Mouse (Mus musculus) bone marrow macrophage, adult 2 months (primary cell): ENCODE results near the gene Rps8. TPM values are rescaled to one million over a fixed set of nuclear protein-coding genes. Genes with fewer than 3 reads are reported as not detected.

Source experiments
- H3K27ac ChIP-seq: 2 replicates; pipeline ENCODE4 v1.5.1; 2012; ENCODE audit warnings: low read depth, low read length; ENCODE audit not compliant: insufficient read depth
- H3K4me1 ChIP-seq: 2 replicates; pipeline ENCODE4 v1.6.1; 2012; ENCODE audit warnings: low read length; ENCODE audit not compliant: control insufficient read depth, insufficient read depth
- H3K4me3 ChIP-seq: 2 replicates; pipeline ENCODE4 v1.5.1; 2012; ENCODE audit warnings: mild to moderate bottlenecking, low read length, moderate library complexity; ENCODE audit not compliant: insufficient read depth
- CTCF ChIP-seq: IDR thresholded peaks from 2 replicates; pipeline ENCODE4 v1.5.1; 2012; ENCODE audit warnings: low read depth, mild to moderate bottlenecking, low read length, moderate library complexity
- POLR2A ChIP-seq: IDR thresholded peaks from 2 replicates; pipeline ENCODE4 v1.6.1; 2012; ENCODE audit warnings: mild to moderate bottlenecking, low read depth, low read length, borderline replicate concordance
- polyA plus RNA-seq: library from polyadenylated mRNA; stranded (reverse); fragments of >200 nt; gene quantifications from 2 replicates; pipeline ENCODE4 v1.2.4, GENCODE M21; 2012; ENCODE audit not compliant: missing spikeins, insufficient read depth, insufficient read length

The Rps8 gene
- polyA plus RNA-seq, 1 experiment = 1,158 TPM

GRCm38 (mm10) chr4:117126675-117127290 lies 29.3 kb downstream of the Rps8 start, which contains the start of gene Tctex1d4:
Gene Tctex1d4 (plus strand): TSS chr4:117126794.
- peaks cover 40% of the 10 kb centered on the region for H3K4me1 ChIP-seq
- H3K4me3 ChIP-seq = peak within 1 kb of the TSS; percentile 23
- TF ChIP-seq POLR2A = peak; percentile 32; the same call in 1 of the 2 replicates
- TF ChIP-seq CTCF = no peak
- peak within 1 kb of the TSS; percentile 93 for H3K27ac ChIP-seq

- Histone ChIP-seq H3K27ac (peak overlapping the region; percentile 93), H3K4me1 (peaks cover 44% of the 10 kb centered on the region), H3K4me3 (peak overlapping the region; percentile 23)
- no peak for TF ChIP-seq POLR2A
- TF ChIP-seq CTCF = no peak
Measured at GRCm38 (mm10) chr4:117125910-117126674, 30.0 kb downstream of the Rps8 start.

DNA sequence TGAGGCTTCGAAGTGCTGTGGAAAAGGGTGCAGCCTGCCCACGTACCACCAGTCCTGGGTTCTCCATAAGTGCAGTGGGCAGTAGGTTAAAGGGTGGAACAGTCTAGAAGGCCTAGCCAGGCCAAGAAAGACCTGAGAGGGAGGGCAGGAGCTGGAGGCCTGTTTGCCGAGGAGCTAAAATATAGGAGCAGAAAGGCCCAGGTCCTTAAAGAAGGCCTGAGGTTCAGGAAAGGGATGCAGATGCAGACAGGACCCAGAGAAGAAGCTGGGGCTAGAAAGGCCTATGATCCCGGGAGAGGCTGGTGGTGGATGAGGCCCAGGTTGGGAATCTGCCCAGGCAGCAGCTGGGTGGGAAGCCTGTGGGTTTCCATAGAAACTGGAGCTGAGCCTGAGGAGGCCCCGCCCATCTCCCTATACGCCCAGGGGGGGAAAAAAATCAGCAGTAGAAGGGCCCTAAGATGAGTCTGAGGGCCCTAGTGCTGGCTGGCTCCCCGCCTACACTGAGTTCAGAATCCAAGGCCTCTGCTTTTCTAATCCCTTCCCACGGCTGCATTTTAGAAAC lies 30.6 kb downstream of the Rps8 start, which contains the start of gene Btbd19:
TSS of gene Btbd19 (minus strand) at position 378 of the 562 bp plus-strand sequence.
- Histone ChIP-seq H3K4me1 (peaks cover 44% of the 10 kb centered on the region), H3K4me3 (peak within 1 kb of the TSS; percentile 54), H3K27ac (peak within 1 kb of the TSS; percentile 93)
- no peak for TF ChIP-seq CTCF
- TF ChIP-seq POLR2A = no peak

DNA sequence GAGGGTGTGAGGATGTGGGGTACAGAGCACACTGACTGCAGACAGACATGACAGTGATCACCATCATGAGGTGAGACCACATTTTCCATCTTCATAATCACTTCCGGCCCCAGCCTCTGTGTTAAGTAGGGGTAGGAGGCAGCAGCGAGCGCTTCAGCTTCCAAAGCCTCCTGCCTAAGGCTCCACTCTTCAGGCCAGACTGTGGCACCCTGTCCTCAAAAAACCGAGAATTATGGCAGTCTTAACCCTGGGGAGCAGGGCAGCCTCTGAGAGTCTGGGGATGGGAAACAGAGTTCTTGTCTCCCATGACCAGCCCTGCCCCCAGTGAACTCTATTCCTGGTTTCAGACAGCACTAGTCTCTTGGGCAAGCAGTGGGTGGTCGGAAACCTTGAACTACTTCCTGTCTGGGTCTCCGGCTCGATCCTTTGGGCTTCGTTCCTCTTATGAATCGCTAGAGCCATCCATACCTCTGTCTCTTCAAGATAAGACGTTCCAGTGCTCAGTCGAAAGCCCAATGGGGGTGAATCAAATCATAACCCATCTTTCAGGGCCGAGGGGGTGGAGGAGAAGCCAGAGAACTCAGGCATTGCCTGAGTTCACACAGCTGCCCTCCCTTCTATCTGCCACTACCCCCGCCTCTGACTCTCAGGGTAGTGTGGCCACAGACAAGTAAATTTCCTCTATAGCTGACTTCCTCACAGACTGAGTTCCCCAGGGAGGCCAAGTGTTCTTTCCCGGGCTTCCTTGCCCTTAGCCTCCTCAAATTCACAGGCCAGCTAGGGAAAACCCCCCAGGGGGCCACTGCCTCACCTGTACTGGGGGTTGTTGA lies 31.3 kb downstream of the Rps8 start:
- no peak for TF ChIP-seq CTCF
- no peak for TF ChIP-seq POLR2A
- Histone ChIP-seq H3K4me3 (peak overlapping the region; percentile 54), H3K4me1 (peaks cover 49% of the 10 kb centered on the region), H3K27ac (peak overlapping the region; percentile 93)

DNA sequence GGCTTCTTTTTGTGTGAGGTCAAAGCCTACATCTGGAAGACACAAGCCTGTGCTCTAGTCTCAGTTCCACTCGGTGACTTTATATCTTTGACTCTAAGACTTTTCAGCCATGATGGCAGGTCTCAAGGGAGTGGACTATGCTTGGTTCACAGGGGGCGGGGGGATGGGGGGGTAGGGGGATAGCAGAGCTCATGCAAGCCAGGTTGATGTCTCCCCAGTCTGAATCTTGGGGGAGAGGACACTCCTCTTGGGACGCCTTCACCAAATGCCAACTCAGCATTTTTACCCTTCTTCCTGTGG lies 31.9 kb downstream of the Rps8 start:
- Histone ChIP-seq H3K27ac (peak overlapping the region; percentile 93), H3K4me3 (peak overlapping the region; percentile 54), H3K4me1 (peaks cover 51% of the 10 kb centered on the region)
- no peak for TF ChIP-seq CTCF
- TF ChIP-seq POLR2A = no peak

DNA sequence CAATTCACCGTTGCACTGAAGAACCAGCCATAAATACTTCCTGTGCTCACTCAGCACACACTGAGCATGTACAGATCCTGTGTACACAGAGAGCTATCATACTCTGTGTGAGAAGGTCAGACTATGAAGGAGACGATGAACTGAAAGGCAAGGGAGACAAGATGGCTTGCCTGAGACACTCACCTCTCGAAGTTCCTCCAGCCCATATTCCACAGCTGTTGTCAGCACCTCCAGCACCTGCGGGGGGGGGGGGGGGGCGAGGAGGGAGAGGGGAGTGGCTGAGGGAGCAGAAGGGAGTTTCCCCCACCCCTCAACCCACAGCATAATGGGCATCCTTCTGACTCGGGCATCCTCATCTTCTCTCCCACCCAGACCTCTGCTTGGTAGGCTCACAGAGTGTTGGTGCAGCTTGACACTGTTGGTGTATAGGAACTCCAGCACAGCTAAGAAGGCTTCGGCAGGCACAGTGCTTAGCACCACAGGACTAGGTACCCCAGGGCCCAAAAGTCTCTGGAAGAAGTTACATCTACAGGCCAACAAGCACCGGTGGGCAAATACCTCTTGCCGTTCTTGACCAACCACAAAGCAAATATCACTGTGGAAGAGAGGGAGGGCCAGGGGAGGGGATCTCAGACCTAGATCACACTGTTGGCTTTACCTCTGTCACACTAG lies 32.4 kb downstream of the Rps8 start:
- Histone ChIP-seq H3K27ac (peak overlapping the region; percentile 93), H3K4me3 (no peak overlapping the region), H3K4me1 (peaks cover 51% of the 10 kb centered on the region)
- TF ChIP-seq CTCF = no peak
- no peak for TF ChIP-seq POLR2A

DNA sequence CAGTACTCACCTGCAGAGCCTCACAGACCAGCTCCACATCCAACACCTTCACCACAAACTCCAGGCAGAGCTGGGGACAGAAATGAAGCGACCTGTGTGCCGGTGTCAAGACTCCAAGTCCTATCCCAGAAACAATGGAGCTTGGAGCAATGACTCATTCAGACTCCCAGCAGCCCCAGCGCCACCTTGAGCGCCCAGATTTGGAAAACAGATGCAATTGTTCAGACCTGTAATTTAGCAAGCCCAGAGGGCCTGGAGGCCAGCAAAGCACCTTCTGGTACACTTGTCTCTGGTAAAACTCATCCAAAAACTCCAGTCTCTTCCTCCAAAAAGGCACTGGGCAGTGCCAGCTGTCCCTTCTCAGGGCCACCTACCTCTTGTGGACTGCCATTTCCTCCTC lies 33.8 kb downstream of the Rps8 start:
- TF ChIP-seq CTCF (no peak), POLR2A (no peak)
- no peak overlapping the region for H3K4me3 ChIP-seq
- H3K27ac ChIP-seq = no peak overlapping the region
- peaks cover 49% of the 10 kb centered on the region for H3K4me1 ChIP-seq

- peaks cover 40% of the 10 kb centered on the region for H3K4me1 ChIP-seq
- H3K27ac ChIP-seq = peak overlapping the region; percentile 69
- TF ChIP-seq CTCF = peak; percentile 74
- no peak for TF ChIP-seq POLR2A
- peak overlapping the region; percentile 82 for H3K4me3 ChIP-seq
Measured at GRCm38 (mm10) chr4:117120445-117121414, 35.3 kb downstream of the Rps8 start.

DNA sequence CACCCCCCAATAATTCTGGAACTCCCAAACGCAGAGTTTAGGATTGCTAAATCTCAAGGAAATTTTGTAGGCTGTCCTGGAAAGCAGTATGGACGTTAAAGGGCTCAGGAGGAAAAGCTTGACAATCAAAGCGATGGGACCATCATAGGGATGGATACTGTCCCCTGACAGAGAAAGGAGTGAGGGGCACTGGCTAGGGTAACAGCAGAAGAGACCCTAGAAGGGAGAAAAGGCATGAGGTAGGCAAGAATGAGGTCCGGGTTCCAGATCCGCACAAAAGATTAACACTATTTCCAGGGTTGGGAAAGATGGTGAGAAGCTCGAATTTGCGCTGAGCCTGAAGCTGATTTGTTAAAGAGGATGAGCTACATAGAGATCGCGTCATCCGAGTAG lies 36.0 kb downstream of the Rps8 start:
- H3K4me1 ChIP-seq = peaks cover 33% of the 10 kb centered on the region
- H3K4me3 ChIP-seq = peak overlapping the region; percentile 59
- TF ChIP-seq POLR2A = no peak
- TF ChIP-seq CTCF = no peak

More for the DNA sequence above, 36.0 kb downstream of the Rps8 start:
- H3K27ac ChIP-seq = peak overlapping the region; percentile 69
